Mouse (Mus musculus) neutrophil, adult 59 days (primary cell): Measurements from ENCODE around the gene Supt3. TPM values are rescaled to one million over a fixed set of nuclear protein-coding genes. Genes with fewer than 3 reads are reported as not detected.

Experiments used
- total RNA-seq, 2 experiments: library from RNA; stranded (reverse); gene quantifications; 1 replicate in 1 of 2; 2 replicates in 1 of 2; pipeline ENCODE4 v1.2.4; 2023

Gene Supt3
- 10 to 100 TPM; 13.6 to 15.1 TPM for total RNA-seq

DNA sequence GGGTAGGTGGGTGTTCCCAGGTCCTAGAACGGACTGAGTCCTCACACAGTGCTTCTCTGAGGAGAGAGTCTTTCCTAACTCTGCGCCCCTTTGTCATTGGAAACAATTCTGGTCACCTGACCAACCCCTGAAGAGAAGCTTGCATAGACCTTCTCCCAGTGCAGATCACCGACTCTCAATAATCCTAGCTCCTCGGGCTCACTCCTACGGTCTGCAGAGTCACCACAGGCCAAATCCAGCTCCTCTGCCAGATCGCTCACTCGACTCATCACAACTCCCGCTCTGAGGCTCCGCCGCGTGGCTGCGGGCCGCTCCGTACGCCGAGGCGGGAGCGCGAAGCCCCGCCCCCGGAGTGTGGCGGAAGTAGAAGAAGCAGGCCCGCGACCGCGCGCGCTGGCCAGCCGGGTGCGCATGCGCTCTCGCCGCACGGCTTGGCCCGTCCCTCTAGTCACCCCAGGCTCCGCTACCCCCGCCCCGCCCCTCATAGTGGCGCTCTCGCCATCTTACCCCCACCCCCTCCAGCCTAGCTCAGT lies at the start of gene Supt3:
TSS of gene Supt3 (plus strand) at position 415 of the 533 bp plus-strand sequence.

DNA sequence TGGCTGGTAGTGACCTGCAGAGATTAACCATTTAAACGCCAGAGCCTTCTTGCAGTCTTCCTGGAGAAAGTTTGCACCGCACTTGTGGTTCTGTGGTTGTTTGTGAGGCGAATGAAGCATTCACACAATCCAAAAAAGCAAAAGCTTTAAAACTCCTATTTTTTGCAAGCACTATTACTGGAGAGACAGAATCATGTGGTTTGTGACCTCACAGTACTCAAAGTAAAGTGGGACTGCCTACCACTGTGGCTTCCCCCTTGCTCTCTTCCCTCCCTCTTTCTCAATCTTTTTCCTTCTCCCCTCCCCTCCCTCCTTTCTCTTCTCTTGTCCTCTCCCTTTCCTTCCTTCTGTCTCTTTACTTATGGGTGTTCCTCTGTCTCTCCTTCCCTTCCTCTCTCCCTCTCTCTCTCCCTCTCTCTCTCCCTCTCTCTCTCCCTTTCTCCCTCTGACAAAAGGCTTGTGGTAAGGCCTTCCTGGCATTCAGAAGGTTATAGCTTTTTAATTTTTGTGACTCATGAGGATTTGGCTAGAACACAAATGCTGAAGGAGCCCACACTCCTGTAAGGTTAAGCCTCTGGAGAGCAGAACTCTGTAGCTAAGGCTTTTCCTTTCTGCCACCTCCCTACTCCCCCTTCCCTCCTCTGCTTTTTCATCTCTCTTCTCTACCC lies 37.7 kb downstream of the Supt3 start, which contains the start of gene Runx2:
TSS of gene Runx2 (minus strand) at position 290 of the 668 bp plus-strand sequence.

Other genes with a start within 250 kb of the Supt3 start
- 10 to 100 TPM; 45.0 to 50.5 TPM for gene Runx2, start 37.6 kb downstream of the Supt3 start, total RNA-seq